Mouse (Mus musculus): ENCODE data around the gene Nudt22. TPM values are rescaled to one million over a fixed set of nuclear protein-coding genes. Genes with fewer than 3 reads are reported as not detected.
A peak's percentile ranks its signal among the peaks of the same experiment; 100 is the strongest.
"Not testable (repeated sequence)": the region's sequence is repeated elsewhere in the genome, so short reads cannot be mapped to it uniquely, and the experiment has no call there.

The Nudt22 gene
- polyA plus RNA-seq, 1 experiment from 2014 or later: 32.4 TPM

DNA sequence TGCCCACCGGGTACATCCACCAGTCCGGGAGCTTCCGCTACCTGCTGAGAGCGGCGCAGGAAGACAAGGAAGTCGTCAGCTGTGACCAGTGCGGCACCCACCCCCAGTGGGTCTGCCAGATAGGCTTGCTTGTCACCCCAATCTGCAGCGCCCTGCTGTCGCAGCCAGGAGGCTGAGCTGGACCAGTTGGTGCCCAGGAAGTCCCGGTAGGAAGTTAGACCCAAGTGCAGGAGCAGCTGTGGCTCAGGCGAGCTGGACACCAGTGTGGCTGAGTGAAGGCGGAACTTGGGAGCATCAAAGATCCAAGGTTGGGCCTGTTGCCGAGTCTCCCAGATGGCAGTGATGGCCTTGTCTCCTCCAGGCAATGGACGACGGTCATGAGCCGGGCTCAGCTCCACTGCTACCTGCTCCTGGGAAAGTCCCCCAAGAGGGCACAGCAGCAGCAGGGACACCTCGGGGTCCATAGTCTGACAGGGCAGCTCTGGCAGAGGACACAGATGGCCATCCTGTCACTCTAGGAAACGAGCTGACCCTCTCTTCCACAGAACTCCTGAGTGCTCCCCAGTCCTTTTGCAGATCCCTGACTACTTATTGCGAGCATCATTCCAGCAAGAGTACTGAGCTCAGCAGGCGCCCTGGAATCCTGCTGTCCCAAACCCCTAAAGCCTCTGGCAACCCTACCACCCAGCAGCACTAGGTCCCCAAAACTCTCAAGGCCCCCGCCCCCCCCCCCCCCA lies 494 bp downstream of the Nudt22 start:
- DNase-seq (ENCODE audit: low spot score): no peak

DNA sequence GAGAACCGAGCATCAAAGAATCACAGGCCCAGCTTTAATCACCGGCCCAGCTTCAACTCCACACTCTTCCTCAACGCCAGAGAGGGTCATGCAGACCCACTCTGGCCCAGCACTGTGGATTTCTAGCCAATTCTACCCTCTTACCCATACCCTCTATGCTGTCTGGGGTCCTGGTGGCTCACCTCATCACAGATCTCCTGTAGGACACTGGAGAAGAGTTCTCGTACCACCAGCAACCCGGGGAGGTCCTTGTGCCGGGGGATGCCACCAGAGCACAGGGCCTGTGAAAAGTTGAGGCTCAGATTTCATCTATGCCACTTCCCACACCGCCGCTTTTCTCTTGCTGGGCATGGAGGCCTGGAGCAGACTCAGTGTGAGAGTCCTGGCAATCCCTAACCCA lies 1.4 kb downstream of the Nudt22 start:
- DNase-seq (ENCODE audit: low spot score): no peak

DNA sequence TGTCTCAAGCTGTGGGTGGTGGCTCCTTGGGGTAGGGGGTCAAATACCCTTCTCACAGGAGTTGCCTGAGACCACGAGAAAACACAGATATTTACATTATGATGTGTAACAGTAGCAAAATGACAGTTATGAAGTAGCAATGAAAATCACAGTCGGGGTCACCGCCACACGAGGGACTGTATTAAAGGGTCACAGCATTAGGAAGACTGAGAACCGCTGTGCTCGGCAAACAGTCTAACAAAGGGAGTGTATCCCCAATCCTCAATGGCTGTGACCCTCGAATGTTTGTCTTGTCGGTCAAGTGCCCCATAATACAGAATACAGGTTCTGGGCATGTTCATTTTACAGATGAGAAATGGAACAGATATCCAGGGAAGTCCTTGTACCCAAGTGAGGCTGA lies 1.9 kb downstream of the Nudt22 start:
- DNase-seq (ENCODE audit: low spot score): no peak

DNA sequence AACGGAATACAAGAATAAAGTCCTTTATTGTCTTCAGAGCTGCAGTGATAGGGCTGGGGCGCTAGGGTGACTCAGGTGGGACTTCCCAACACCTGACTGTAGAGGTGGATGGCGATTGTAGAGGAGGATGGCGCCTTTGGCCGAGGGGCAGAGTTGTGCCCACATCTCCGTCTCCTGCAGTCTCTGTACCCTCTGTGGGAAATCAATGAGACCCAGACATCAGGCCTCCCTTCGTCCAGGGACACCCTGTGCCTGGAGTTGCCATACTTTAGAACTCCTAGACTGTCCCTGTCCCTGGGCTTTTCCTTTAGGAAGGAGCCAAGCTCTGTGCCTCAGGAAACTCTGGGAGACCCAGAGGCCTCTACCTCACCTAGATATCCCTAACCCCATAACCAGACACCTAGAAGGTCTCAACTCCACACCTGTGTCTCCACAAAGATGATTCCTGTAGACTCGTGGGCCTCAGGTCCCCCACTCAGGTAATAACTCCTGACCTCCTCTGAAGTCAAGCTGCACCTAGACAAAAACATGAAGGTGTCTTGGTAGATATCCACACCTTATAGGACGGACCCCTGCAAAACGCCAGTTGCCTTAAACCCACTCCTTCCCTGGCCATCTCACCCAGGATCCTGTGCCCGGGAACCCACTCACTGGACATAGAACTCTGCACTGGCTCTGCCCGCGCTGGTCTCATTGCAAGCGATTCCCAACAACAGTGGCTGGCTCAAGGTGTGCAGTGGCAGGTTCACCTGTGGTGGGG lies 2.7 kb downstream of the Nudt22 start:
- DNase-seq (ENCODE audit: low spot score): no peak

DNA sequence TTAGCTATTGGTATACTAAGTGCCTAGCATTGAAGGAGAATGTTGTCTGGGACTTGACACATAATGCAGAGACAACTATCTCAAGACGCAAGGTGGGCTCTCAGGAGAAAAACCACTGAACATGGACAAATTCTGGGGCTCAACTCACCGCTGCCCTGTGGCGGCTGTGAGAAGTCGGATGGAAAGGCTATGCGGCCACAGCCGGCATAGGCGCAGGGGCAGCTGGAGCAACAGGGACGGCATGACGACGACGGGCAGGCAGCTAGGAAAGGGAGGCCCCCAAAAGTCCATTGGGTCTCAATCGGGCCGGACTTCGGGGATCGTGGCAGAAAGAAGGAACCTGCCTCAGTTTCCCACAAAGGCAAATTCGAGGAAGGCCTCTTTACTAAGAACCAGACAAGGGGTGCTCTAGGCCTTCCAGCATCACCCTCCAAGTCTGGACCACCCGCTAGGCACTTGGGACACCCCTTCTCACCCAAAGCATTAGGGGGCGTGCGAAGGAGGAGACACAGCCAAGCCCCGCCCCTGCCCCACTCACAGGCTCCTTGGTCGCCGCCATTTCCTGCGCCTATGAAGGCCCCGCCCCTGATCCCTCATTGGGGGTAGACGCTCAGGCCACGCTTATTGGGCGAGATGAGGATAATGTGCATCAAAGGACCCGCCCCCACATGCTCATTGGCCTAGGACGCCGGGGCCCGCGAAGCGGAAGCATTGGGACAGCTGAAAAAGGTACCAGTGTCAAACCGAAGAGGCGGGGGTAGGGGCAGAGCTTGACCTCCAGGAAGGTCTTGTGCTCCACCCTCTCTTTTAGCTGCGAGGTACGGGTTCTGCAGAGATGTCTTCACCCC lies 3.7 kb downstream of the Nudt22 start, which contains the start of gene Dnajc4:
Dnajc4 (minus strand) TSS at position 562 of the 848 bp plus-strand sequence.
- peak; percentile 98 for DNase-seq (ENCODE audit: low spot score)

DNA sequence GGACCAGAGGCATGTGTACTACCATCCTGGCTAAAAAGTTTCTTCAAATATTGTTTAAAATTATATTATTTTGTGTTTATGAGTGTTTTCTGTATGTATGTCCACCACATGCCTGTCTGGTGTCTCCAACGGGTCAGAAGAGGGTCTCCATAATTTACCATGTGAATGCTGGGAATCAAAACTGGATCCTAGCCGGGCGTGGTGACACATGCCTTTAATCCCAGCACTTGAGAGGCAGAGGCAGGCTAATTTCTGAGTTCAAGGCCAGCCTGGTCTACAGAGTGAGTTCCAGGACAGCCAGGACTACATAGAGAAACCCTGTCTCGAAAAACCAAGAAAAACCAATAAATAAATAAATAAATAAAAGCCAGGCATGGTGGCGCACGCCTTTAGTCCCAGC lies 4.8 kb downstream of the Nudt22 start:
- not testable (repeated sequence) for DNase-seq (ENCODE audit: low spot score)

DNA sequence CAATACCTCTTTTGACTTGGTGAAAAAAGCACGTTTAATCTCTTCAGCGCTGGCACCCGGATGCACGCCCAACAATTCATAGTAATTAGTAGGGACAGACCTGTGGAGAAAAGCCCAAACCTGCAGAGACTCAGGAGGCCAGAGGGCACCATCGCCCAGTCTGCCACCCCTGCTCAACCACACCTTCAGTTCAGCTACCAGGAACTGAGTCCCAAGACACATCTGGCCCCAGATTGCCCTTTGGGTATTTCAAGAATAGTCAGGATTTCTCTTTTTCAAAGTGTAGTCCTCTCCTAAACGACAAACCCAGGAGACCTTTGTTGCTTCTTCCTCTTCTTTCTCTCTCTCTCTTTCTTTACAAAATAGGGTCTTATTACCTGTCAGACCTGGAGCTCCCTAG lies 5.2 kb downstream of the Nudt22 start:
- no peak for DNase-seq (ENCODE audit: low spot score)

DNA sequence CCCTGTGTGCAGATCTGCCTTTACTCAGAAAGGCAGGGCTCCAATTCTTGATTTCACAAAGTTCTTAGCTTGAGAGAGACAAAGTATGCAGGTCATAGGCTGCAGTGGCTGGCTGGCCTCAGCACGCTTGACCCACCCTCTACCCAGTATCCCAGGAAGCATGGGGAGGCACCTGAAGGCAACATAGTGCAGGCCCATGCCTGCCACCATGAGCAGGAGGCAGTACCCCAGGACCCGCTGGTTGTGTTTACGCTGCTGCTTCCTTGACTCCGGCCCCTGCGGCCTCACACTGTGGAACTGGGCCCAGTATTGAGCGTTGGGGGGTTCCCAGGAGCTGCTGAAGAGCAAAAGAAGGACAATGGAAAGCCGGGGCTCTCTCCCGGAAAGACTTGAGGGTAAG lies 6.7 kb downstream of the Nudt22 start:
- DNase-seq (ENCODE audit: low spot score): no peak

DNA sequence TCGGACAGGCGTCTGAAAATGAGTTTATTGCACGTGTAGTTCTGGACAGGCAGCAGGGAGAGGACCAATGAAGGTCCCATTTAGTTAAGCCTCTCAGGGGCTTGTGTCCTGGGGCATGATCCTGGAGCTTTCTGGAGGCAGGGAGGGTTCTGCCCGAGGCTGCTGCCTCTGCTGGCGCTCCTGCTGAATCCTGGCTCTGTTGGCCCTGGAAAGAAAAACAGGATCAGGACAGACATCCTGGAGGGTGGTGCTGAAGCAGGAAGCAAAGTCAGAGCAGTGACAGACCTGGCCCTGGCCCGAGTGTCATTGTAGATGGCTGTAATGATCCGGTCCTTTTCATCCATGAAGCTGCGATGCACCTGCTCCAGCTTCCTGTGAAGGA lies 8.0 kb downstream of the Nudt22 start:
- no peak for DNase-seq (ENCODE audit: low spot score)

DNA sequence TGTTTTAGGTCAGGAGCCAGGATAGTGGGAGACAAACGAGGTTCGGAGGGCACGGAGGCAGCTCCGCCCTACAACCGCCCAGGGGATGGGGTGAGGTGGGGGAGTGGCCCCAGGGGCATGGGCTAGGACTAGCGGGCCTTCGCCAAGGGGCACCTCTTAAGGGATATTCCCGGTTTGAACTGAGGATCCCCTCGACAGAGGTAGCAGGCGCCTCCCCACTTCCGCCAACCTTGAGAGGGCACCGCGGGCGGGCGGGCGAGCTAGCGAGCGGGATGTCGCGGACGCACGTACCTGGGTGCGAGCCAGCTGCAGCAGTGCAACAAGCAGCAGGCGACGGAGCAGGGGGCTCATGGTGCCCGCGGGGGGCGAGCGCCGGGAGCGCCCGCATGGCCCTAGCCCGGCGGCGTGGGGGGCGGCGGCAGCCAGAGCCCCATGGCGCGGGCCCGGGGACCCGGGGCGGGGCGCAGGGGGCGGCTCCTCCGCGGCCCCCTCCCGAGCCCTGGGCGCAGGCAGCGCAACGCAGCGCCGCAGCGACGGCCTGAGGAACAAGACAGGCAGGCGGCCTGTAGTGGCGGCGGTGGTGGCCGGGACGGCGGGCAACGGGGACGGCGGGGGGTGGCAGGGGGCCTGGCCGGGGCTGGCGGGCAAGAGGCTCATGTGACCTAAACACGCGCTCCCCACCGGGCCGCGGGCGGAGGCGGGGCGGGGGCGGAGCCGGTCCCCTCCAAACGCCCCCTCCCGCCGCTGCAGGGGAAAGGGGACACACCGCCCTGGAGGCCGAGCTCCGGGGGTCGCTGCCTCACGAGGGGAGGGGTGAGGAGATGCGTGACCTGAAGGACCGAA lies 8.6 kb downstream of the Nudt22 start, which contains the start of gene Vegfb:
Vegfb (minus strand) TSS at position 591 of the 843 bp plus-strand sequence.
- DNase-seq (ENCODE audit: low spot score): peak; percentile 68

DNA sequence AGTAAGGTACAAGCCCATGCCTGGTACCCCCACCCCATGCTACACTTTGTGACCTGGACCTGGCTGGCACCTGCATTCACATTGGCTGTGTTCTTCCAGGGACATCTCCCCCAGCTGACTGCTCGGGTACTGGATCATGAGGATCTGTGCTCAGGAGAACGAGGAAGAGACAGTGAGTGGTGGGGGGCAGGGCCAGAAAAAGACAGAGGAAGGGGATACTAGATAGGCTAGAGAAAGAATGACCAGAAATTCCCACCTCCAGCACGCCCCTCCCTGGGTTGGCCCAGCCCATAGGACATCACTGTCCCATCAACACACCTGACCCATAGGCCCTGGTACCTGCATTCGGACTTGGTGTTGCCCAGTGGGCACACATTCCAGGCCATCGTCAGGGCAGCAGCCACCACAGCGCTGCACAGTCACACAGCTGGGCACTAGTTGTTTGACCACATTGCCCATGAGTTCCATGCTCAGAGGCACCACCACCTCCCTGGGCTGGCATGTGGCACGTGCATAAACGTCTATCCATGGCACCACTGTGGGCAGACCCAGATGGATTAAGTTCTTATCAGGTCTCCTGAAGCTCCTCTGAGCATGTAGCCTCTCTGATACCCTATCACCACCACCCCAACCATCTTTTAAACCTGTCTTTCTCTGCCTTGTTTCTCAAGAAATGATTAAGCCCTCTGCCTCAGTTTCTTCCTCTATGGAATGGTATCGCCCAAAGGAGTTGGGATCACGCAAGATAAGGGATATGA lies 9.8 kb downstream of the Nudt22 start:
- DNase-seq (ENCODE audit: low spot score): no peak

DNA sequence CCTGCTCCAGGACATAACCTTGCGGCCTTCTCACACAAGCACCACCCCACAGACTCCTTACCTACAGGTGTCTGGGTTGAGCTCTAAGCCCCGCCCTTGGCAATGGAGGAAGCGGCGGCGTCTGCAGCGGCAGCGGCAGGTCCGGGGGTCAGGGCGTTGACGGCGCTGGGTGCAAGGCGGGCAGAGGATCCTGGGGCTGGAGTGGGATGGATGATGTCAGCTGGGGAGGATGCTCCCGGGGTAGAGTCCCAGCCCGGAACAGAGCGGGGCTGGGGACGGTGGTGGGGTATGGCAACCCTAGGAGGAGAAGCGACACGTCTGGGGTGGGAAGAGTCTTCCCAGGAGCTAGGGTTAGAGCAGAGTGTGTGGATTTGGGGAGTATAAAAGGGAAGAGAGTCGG lies 10.6 kb downstream of the Nudt22 start:
- no peak for DNase-seq (ENCODE audit: low spot score)

DNA sequence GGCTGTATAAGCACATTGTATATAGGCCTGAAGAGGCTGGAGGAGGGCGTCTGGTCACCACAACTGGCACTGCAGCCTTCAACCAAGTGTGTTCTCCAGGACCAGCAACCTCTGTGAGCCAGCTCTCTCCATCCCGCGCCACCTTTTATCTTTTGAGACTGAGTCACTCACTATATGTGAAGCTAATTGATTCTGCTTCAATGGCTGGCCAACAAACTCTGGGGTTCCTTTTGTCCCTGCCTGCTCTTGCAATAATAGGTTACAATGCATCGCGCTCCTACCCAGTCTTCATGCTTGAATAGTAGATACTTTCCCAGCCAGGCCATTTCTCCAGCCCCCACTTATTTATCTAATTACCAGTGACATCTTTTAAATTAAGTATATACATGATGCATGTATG lies 12.3 kb downstream of the Nudt22 start:
- DNase-seq (ENCODE audit: low spot score): no peak

DNA sequence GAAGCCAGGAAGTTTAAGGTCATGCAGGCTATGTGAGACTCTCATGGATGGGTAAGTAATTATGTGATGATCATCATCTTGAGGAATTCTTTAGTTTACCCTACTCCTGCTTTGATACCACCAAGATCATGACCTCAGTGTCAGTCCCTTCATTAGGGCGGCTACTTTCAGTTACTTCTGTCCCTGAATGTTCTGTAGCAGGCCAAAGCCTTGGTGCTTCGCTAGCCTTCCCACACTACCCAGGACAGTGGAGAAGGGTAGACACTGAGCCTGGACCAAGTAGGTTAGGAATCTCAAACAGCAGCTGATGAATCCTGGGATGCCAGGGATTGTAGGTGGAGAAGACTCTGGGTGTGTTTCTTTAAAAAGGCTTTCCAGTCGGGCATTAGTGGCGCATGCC lies 14.5 kb downstream of the Nudt22 start:
- DNase-seq (ENCODE audit: low spot score): no peak

DNA sequence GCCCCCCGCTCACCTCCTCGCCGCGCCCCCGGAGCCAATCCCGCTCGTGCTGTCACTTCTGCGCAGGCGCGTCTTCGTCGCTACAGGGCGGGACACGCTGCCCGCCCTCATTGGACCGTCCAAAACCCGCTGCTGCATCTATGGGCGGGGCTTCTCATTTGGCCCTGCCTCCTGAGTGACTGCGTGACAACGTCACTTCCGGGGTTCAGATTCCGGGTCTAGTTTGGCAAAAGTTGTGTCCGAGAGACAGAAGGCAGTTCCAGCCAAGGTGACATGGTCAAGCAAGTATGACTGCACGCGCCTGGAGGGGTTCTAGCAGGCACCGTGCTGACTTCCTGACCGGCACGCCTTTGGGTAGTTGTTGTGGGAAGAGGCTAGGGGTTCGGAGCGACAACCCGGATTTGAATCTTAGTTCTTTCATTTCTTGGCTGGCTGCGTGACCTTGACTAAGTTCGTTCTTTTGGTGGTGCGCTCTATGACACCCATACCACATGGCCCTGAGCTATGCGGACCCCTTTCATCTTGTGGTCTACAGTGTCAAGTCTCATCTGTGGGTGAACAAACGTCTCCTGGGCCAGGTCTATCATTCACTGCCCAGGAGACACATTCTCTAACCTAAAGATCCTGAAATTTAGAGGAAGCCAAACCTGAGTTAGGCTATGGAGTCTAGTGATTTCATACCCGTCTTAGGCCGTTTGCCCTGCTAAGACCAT lies 15.4 kb downstream of the Nudt22 start, which contains the start of gene Fkbp2:
Fkbp2 (minus strand) TSS at position 121 of the 713 bp plus-strand sequence.
- DNase-seq (ENCODE audit: low spot score): peak; percentile 99

DNA sequence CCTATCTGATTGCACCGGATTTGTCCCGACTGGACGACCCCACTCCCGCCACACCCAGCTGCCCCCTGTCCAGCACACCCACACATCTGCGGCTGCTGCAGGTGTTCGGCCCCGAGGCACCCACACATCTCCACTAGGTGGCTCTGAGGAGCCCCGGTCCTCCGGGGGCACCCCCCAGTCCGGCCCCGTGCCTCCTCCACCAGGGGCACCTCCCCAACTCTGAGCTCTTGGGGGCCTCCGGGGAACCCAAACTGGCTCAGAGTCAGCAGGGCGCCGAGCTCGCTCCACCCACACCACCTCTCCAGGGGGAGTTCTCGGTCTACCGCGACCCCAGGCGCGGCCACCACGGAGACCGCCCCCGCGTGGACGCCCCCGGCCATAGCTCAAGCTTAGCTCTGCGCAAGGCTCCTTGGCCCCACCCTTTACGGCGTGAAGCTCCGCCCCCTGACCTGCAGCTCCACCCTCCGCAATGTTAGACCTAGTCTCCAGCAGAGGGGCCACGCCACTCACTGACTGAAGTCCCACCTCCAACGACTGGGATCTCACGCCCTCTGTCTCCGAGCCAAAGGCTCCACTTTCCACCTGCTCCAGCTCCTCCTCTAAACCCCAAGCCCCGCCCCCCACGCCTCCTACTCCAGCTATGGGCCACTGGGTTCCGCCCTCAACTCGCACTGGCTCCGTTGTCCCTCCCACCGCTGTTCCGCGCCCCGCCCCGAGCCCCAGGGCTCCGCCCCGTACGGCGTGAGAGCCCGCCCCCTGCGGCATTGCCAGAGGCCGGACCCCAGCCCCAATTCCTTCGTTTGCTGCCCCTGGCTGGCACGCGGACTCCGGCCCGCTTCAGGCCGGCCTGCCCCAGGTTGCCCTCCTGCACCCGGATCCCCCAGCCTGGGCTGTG lies 16.2 kb downstream of the Nudt22 start:
- DNase-seq (ENCODE audit: low spot score): peak; percentile 100

DNA sequence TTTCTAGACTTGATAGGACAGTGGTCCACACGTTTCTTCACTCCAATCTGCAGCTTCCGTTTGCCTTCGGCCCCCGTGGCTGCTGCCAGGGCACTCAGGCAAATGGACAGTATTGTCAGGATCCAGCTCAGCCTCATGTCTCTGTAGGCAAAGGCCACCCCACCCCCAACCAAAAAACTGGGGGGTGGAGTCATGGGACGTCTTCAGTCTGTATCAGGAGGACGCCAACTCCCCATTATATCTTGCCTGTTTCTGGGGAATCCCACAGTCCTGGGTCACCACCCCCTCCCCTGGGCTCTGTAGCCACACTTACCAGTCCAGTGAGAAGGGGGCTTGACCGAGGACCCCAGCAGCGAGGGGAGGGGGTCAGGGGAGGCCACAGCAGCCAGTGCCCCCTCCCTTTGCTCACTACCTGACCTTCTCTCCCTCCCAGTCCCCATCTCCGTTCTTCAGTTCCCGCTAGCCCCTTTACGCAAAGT lies 16.9 kb downstream of the Nudt22 start:
- DNase-seq (ENCODE audit: low spot score): peak; percentile 50

DNA sequence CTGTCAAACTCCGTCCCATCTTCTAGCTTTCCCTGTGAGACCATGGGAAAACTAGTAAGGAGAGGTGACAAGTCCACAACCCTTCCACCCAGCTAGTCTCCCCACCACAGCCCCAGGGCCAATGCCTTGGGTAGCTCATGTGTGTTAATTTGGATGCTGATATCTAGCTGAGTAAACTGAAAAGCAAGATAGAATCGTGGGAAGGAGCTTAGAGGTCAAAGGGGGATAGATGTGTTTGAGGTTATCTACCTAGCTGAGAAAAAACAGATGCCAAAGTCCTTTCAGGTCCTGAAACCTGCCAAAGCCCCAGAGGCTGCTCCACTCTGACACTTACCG lies 17.3 kb downstream of the Nudt22 start:
- no peak for DNase-seq (ENCODE audit: low spot score)
